Mouse (Mus musculus): ENCODE results near the gene Ppie. TPM values are rescaled to one million over a fixed set of nuclear protein-coding genes. Genes with fewer than 3 reads are reported as not detected.
"Not testable (repeated sequence)": the region's sequence is repeated elsewhere in the genome, so short reads cannot be mapped to it uniquely, and the experiment has no call there.

Gene Ppie
- polyA plus RNA-seq, 1 experiment from 2014 or later: 65.2 TPM

GRCm38 (mm10) chr4:123111275-123111983 is 28.3 kb downstream of the Ppie start:
- not testable (repeated sequence) for H3K36me3 ChIP-seq; H3K4me2 ChIP-seq; H3K4me1 ChIP-seq; H3K4me3 ChIP-seq; H3K9me3 ChIP-seq (replicated peaks); H3K27ac ChIP-seq; H3K9ac ChIP-seq; ATAC-seq
- 59% methylated on average over 10 of the region's 10 CpGs for WGBS (ENCODE audit: insufficient replicate concordance)
- peaks cover 52% of the 10 kb centered on the region for H3K27me3 ChIP-seq (replicated peaks)

GRCm38 (mm10) chr4:123110751-123111150 is 29.0 kb downstream of the Ppie start:
- H3K4me3 ChIP-seq: no peak overlapping the region
- H3K27me3 ChIP-seq (replicated peaks): peaks cover 52% of the 10 kb centered on the region
- H3K36me3 ChIP-seq: no peaks in the 10 kb centered on the region
- ATAC-seq: no peak
- 69% methylated on average over 4 of the region's 4 CpGs for WGBS (ENCODE audit: insufficient replicate concordance)
- no peak overlapping the region for H3K27ac ChIP-seq
- no peaks in the 10 kb centered on the region for H3K9me3 ChIP-seq (replicated peaks)
- H3K4me2 ChIP-seq: no peak overlapping the region
- no peak overlapping the region for H3K9ac ChIP-seq
- no peaks in the 10 kb centered on the region for H3K4me1 ChIP-seq

- no peak for ATAC-seq
- Histone ChIP-seq H3K9me3 (replicated peaks) (no peaks in the 10 kb centered on the region), H3K27ac (no peak overlapping the region), H3K4me1 (peaks cover 9% of the 10 kb centered on the region), H3K27me3 (replicated peaks) (peaks cover 60% of the 10 kb centered on the region), H3K4me3 (no peak overlapping the region), H3K36me3 (no peaks in the 10 kb centered on the region), H3K9ac (no peak overlapping the region), H3K4me2 (no peak overlapping the region)
- 71% methylated on average over 5 of the region's 5 CpGs for WGBS (ENCODE audit: insufficient replicate concordance)
Observed at GRCm38 (mm10) chr4:123108056-123108455, 31.7 kb downstream of the Ppie start.

- no peak overlapping the region for H3K4me3 ChIP-seq
- no peak overlapping the region for H3K27ac ChIP-seq
- no peak overlapping the region for H3K4me2 ChIP-seq
- H3K9me3 ChIP-seq (replicated peaks): no peaks in the 10 kb centered on the region
- peaks cover 64% of the 10 kb centered on the region for H3K27me3 ChIP-seq (replicated peaks)
- no peak for ATAC-seq
- 72% methylated on average over 2 of the region's 2 CpGs for WGBS (ENCODE audit: insufficient replicate concordance)
- peaks cover 9% of the 10 kb centered on the region for H3K4me1 ChIP-seq
- no peak overlapping the region for H3K9ac ChIP-seq
- no peaks in the 10 kb centered on the region for H3K36me3 ChIP-seq
Observed at GRCm38 (mm10) chr4:123106864-123107263, 32.9 kb downstream of the Ppie start.

- H3K27ac ChIP-seq; H3K4me3 ChIP-seq; H3K9me3 ChIP-seq (replicated peaks); H3K9ac ChIP-seq; H3K4me1 ChIP-seq; H3K36me3 ChIP-seq: not testable (repeated sequence)
- WGBS (ENCODE audit: insufficient replicate concordance): 52% methylated on average over 7 of the region's 7 CpGs
- ATAC-seq: peak; percentile 42
- peaks cover 64% of the 10 kb centered on the region for H3K27me3 ChIP-seq (replicated peaks)
- 0 out of 2 replicates have a peak overlapping the region, but pooled peaks have one; percentile 56 for H3K4me2 ChIP-seq
Observed at GRCm38 (mm10) chr4:123105929-123106328, 33.8 kb downstream of the Ppie start.

- H3K36me3 ChIP-seq: no peaks in the 10 kb centered on the region
- peaks cover 9% of the 10 kb centered on the region for H3K4me1 ChIP-seq
- ATAC-seq: peak; percentile 54
- H3K27me3 ChIP-seq (replicated peaks): peaks cover 64% of the 10 kb centered on the region
- peak overlapping the region; percentile 56 for H3K4me2 ChIP-seq
- no peaks in the 10 kb centered on the region for H3K9me3 ChIP-seq (replicated peaks)
- no peak overlapping the region for H3K9ac ChIP-seq
- H3K4me3 ChIP-seq: peak overlapping the region; percentile 41
- 16% methylated on average over 24 of the region's 24 CpGs for WGBS (ENCODE audit: insufficient replicate concordance)
- no peak overlapping the region for H3K27ac ChIP-seq
Observed at GRCm38 (mm10) chr4:123105451-123105790, 34.3 kb downstream of the Ppie start.

- Histone ChIP-seq H3K4me3 (peak within 1 kb of the TSS; percentile 41), H3K36me3 (no peaks in the 10 kb centered on the region), H3K4me2 (peak within 1 kb of the TSS; percentile 56), H3K9me3 (replicated peaks) (no peaks in the 10 kb centered on the region; the same call in 1 of the 2 replicates), H3K27me3 (replicated peaks) (peaks cover 64% of the 10 kb centered on the region), H3K9ac (0 out of 2 replicates have a peak within 1 kb of the TSS, but pooled peaks have one; percentile 7), H3K27ac (no peak within 1 kb of the TSS), H3K4me1 (peaks cover 9% of the 10 kb centered on the region)
- 9% methylated on average over 75 of the region's 75 CpGs for WGBS (ENCODE audit: insufficient replicate concordance)
- ATAC-seq: peak; percentile 52
Observed at GRCm38 (mm10) chr4:123104651-123105450, 34.9 kb downstream of the Ppie start, which contains the start of gene Bmp8b. Bmp8b (plus strand) TSS chr4:123105165.

GRCm38 (mm10) chr4:123093869-123094268 is 45.9 kb downstream of the Ppie start:
- ATAC-seq: 0 out of 2 replicates have a peak, but pooled peaks have one; percentile 20

GRCm38 (mm10) chr4:123093064-123093776 is 46.5 kb downstream of the Ppie start:
- Histone ChIP-seq H3K4me3 (no peak overlapping the region), H3K27me3 (replicated peaks) (peaks cover 9% of the 10 kb centered on the region; the same call in 1 of the 2 replicates), H3K9ac (no peak overlapping the region), H3K36me3 (no peaks in the 10 kb centered on the region), H3K9me3 (replicated peaks) (no peaks in the 10 kb centered on the region), H3K4me2 (peak overlapping the region; percentile 37), H3K27ac (no peak overlapping the region), H3K4me1 (no peaks in the 10 kb centered on the region)
- ATAC-seq: peak; percentile 77
- WGBS (ENCODE audit: insufficient replicate concordance): 42% methylated on average over 17 of the region's 17 CpGs

More at GRCm38 (mm10) chr4:123093869-123094268, 45.9 kb downstream of the Ppie start:
- Histone ChIP-seq H3K9me3 (replicated peaks) (no peaks in the 10 kb centered on the region), H3K4me2 (peak overlapping the region; percentile 37), H3K4me1 (no peaks in the 10 kb centered on the region), H3K36me3 (no peaks in the 10 kb centered on the region), H3K27me3 (replicated peaks) (peaks cover 9% of the 10 kb centered on the region; the same call in 1 of the 2 replicates), H3K4me3 (no peak overlapping the region), H3K9ac (no peak overlapping the region), H3K27ac (no peak overlapping the region)
- 50% methylated on average over 9 of the region's 9 CpGs for WGBS (ENCODE audit: insufficient replicate concordance)

GRCm38 (mm10) chr4:123092621-123093020 is 47.1 kb downstream of the Ppie start:
- 0 out of 2 replicates have a peak, but pooled peaks have one; percentile 38 for ATAC-seq
- H3K27me3 ChIP-seq (replicated peaks): peaks cover 9% of the 10 kb centered on the region; the same call in 1 of the 2 replicates
- H3K9ac ChIP-seq: no peak overlapping the region
- no peaks in the 10 kb centered on the region for H3K9me3 ChIP-seq (replicated peaks)
- no peak overlapping the region for H3K4me2 ChIP-seq
- no peak overlapping the region for H3K27ac ChIP-seq
- no peaks in the 10 kb centered on the region for H3K36me3 ChIP-seq
- WGBS (ENCODE audit: insufficient replicate concordance): 40% methylated on average over 5 of the region's 5 CpGs
- no peaks in the 10 kb centered on the region for H3K4me1 ChIP-seq
- H3K4me3 ChIP-seq: no peak overlapping the region

- no peaks in the 10 kb centered on the region for H3K9me3 ChIP-seq (replicated peaks)
- ATAC-seq: no peak
Observed at GRCm38 (mm10) chr4:123086381-123086780, 53.4 kb downstream of the Ppie start.

More at GRCm38 (mm10) chr4:123086381-123086780, 53.4 kb downstream of the Ppie start:
- 74% methylated on average over 4 of the region's 4 CpGs for WGBS (ENCODE audit: insufficient replicate concordance)
- H3K4me1 ChIP-seq: no peaks in the 10 kb centered on the region
- H3K27me3 ChIP-seq (replicated peaks): peaks cover 10% of the 10 kb centered on the region; the same call in 1 of the 2 replicates
- no peaks in the 10 kb centered on the region for H3K36me3 ChIP-seq
- no peak overlapping the region for H3K4me3 ChIP-seq
- H3K9ac ChIP-seq: no peak overlapping the region
- no peak overlapping the region for H3K27ac ChIP-seq
- H3K4me2 ChIP-seq: no peak overlapping the region

All from liver, embryonic 12.5 days (tissue).